Mouse (Mus musculus) neural tube, embryonic 14.5 days (tissue): ENCODE results near the gene Armh3. TPM values are rescaled to one million over a fixed set of nuclear protein-coding genes. Genes with fewer than 3 reads are reported as not detected.

Source experiments
- ATAC-seq: fragments of 200-750 bp; cut with Nextera tagmentation; 2 replicates; pipeline ENCODE4 v1.8.0; 2017; ENCODE audit warnings: low read depth, mild to moderate bottlenecking, moderate TSS enrichment, moderate library complexity
- H3K27ac ChIP-seq: fragments of 300-500 bp; sonication (generic); 2 replicates; pipeline ENCODE4 v1.5.1; 2014; ENCODE audit warnings: low read depth, mild to moderate bottlenecking, control low read depth, low read length, moderate library complexity, mixed read lengths
- H3K27me3 ChIP-seq: fragments of 300-500 bp; sonication (generic); 2 replicates; pipeline ENCODE4 v1.6.1; 2014; ENCODE audit warnings: low read length; ENCODE audit not compliant: control insufficient read depth, insufficient read depth
- H3K36me3 ChIP-seq: fragments of 300-500 bp; sonication (generic); 2 replicates; pipeline ENCODE4 v1.6.1; 2014; ENCODE audit warnings: low read length, mixed read lengths; ENCODE audit not compliant: control insufficient read depth, insufficient read depth
- H3K4me1 ChIP-seq: fragments of 300-500 bp; sonication (generic); 2 replicates; pipeline ENCODE4 v1.6.1; 2014; ENCODE audit warnings: low read length; ENCODE audit not compliant: control insufficient read depth, insufficient read depth
- H3K4me2 ChIP-seq: fragments of 300-500 bp; sonication (generic); 2 replicates; pipeline ENCODE4 v1.6.1; 2014; ENCODE audit warnings: mild to moderate bottlenecking, low read depth, low read length, control low read depth
- H3K4me3 ChIP-seq: fragments of 300-500 bp; sonication (generic); 2 replicates; pipeline ENCODE4 v1.5.1; 2014; ENCODE audit warnings: low read depth, low read length, control low read depth, mixed read lengths
- H3K9ac ChIP-seq: fragments of 300-500 bp; sonication (generic); replicated peaks from 2 replicates; pipeline ENCODE4 v1.6.1; 2014; ENCODE audit warnings: low read depth, mild to moderate bottlenecking, control low read depth, low read length, mixed read lengths
- H3K9me3 ChIP-seq: fragments of 300-500 bp; sonication (generic); 2 replicates; pipeline ENCODE4 v1.6.1; 2016; ENCODE audit warnings: low read length; ENCODE audit not compliant: control insufficient read depth
- WGBS: fragments of 180-500 bp; shearing (Covaris S2); extraction: QIAGEN DNeasy Blood & Tissue Kit; methylation state at CpG from one replicate; pipeline ENCODE4 v1.1.7; 2014; 5-methylcytosine and 5-hydroxymethylcytosine counted together
- polyA plus RNA-seq: library from polyadenylated mRNA; unstranded; fragments of >200 nt; fragmentation: Nextera tagmentation; extraction: Ambion mirVana; gene quantifications from 2 replicates; pipeline ENCODE4 v1.2.1, GENCODE M21; 2014

Gene Armh3
- polyA plus RNA-seq, 1 experiment from 2014 or later = 22.5 TPM

DNA sequence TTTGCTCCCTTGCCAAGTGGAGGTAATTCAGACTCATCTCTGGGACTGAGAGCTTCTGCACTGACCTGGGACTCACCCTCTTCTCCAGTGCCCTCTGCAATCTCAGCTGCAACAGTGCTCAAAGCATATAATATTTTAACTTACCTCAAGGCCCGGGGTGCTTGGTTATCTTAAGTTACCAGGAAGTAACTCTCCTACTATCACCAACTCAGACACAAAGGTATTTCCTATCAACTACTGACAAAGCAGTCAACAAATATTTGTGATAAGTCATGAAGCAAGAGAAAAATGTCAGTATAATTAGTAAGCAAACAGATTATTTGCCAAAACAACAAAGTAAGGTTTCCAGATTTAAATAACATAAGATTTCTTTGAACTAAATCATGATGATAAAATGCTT lies 125.0 kb downstream of the Armh3 start:
- H3K27ac ChIP-seq = no peak overlapping the region
- ATAC-seq = no peak
- no peaks in the 10 kb centered on the region for H3K9me3 ChIP-seq
- no peak overlapping the region for H3K4me3 ChIP-seq
- no peak overlapping the region for H3K4me2 ChIP-seq
- H3K36me3 ChIP-seq = no peaks in the 10 kb centered on the region
- no peak overlapping the region for H3K9ac ChIP-seq
- H3K27me3 ChIP-seq = no peaks in the 10 kb centered on the region
- 79% methylated on average over 1 of the region's 1 CpGs for WGBS
- peaks cover 9% of the 10 kb centered on the region; the same call in 1 of the 2 replicates for H3K4me1 ChIP-seq

DNA sequence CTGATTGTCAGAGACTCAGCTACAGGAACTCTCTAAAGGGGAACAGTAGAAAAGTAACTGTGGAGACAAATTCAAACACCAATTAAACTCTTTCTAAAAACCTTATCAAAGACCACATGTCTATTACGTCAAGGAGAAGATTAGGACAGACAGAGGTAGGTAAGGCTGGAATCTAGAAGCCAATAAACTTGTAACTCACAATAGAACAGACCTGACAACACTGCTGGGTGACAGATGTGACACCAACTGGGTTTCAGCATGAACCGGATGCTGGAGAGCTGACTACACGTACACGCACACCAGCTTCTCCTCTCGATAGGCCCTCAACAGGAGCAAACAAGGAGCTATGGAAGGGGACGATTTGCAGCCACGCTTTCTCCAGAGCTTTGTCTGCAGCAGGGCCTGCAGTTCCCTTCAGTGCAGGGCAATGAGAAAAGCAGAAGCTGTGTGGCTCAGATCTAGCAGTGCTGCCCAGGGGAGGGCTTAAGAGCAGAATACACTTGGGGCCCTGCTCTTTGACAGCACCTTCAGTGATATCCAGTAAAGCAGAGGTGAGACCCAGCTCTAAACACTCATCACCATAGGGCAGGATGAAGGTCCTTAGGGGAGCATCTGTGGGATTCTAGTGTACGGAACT lies 142.9 kb downstream of the Armh3 start:
- 63% methylated on average over 8 of the region's 8 CpGs for WGBS
- Histone ChIP-seq H3K9ac (no peak overlapping the region), H3K4me2 (no peak overlapping the region), H3K4me3 (no peak overlapping the region), H3K4me1 (0 out of 2 replicates have a peak, but pooled peaks cover 9% of the 10 kb centered on the region), H3K27ac (no peak overlapping the region), H3K9me3 (no peaks in the 10 kb centered on the region), H3K36me3 (no peaks in the 10 kb centered on the region), H3K27me3 (no peaks in the 10 kb centered on the region)
- ATAC-seq = no peak

DNA sequence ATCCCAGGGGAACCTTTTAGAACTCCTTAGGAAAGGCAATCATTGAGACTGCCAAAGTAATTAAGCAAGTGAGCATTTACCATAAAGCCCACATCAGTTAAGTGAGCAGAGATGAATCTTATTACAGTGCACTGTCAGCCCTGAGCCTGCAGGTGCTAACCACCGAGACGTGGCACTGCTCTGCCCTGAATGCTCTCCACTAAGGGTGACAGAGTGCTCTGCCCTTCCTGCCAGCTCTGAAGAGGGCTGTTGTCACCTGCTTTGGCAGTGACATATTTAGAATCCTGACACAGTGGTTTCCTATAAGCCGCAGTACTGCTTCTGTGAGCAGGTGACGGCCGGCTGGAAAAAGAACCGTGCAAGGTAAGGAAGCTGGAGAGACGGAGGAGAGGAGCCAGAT lies 143.8 kb downstream of the Armh3 start:
- H3K27me3 ChIP-seq = no peaks in the 10 kb centered on the region
- H3K4me1 ChIP-seq = 0 out of 2 replicates have a peak, but pooled peaks cover 9% of the 10 kb centered on the region
- H3K9me3 ChIP-seq = no peaks in the 10 kb centered on the region
- no peak for ATAC-seq
- H3K27ac ChIP-seq = peak overlapping the region; percentile 6; the same call in 1 of the 2 replicates
- 47% methylated on average over 7 of the region's 7 CpGs for WGBS
- H3K9ac ChIP-seq = no peak overlapping the region
- no peak overlapping the region for H3K4me3 ChIP-seq
- no peaks in the 10 kb centered on the region for H3K36me3 ChIP-seq
- no peak overlapping the region for H3K4me2 ChIP-seq

DNA sequence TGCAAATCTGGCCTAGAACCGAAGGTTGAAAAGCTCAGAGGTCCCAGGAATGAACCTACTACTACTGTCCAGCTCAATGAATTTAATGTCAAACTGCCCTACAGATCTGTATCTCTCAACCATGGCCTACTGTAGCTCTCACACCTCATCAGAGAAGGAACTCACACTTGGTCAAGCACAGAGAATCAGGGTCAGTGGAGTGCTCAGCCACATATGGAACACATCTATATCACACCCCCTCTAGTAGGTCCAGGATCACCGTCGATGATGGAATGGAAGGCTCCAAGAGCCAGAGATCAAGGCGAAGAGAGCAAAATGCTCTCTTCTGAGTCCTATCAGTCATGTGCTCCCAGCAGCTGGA lies 150.6 kb downstream of the Armh3 start:
- ATAC-seq = no peak
- H3K27me3 ChIP-seq = no peaks in the 10 kb centered on the region
- no peak overlapping the region for H3K9ac ChIP-seq
- no peaks in the 10 kb centered on the region for H3K9me3 ChIP-seq
- H3K4me3 ChIP-seq = no peak overlapping the region
- H3K36me3 ChIP-seq = no peaks in the 10 kb centered on the region
- no peak overlapping the region for H3K27ac ChIP-seq
- H3K4me1 ChIP-seq = no peaks in the 10 kb centered on the region; the same call in 1 of the 2 replicates
- H3K4me2 ChIP-seq = no peak overlapping the region
- 87% methylated on average over 4 of the region's 4 CpGs for WGBS

DNA sequence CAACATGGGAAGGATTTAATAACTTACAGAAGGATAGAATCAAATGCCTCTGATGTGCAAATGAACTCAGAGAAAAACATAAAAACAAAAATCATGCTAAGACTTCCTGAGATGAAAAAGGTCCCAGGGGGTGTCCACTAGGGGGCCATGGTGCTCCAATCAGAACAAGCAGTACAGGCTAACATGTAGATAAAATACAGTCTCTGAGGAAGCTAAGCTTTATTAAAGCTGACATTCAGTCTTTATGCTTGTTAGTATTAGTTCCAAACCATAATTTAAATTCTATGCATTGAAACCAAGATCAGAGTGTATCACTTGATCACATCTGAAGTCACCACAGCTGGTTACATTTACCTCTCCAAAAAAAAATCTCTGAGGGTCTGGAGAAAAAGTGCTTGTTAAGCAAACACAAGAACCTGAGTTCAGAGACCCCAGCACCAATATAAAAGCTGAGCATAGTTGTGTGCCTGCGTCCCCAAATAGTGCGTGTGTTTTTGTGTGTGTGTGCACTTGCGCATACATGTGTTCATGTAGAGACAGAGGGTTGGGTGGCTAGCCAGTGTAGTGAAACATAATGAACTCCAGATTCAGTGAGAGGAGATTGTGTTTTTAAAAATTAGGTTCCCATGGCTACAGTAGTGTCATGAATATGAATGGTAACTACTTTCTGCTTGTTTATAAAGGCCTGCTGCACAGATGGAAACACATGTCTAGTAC lies 151.1 kb downstream of the Armh3 start:
- Histone ChIP-seq H3K4me3 (no peak overlapping the region), H3K27me3 (no peaks in the 10 kb centered on the region), H3K9ac (no peak overlapping the region), H3K36me3 (no peaks in the 10 kb centered on the region), H3K9me3 (no peaks in the 10 kb centered on the region), H3K27ac (no peak overlapping the region), H3K4me1 (no peaks in the 10 kb centered on the region; the same call in 1 of the 2 replicates), H3K4me2 (no peak overlapping the region)
- WGBS = 100% methylated on average over 3 of the region's 3 CpGs
- no peak for ATAC-seq

DNA sequence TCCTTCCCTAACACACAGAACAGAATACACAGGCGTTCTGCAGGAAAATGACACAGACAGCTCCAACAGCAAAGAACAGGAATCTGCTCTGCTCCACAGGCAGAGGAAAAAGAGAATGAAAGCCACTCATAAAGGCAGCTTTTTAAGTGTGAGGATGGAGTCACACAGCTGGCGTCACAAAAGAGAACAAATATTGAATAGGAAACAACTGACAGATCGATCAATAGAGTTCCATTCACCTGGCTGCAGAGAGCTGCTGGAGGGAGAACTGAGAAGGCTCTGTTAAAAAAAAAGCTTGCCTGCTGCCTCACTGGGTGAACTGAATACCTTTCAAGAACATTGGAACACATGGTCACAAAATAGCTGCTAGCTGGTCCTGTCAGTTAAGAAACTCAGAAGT lies 154.1 kb downstream of the Armh3 start:
- no peaks in the 10 kb centered on the region; the same call in 1 of the 2 replicates for H3K4me1 ChIP-seq
- ATAC-seq = no peak
- H3K9me3 ChIP-seq = no peaks in the 10 kb centered on the region
- no peak overlapping the region for H3K4me2 ChIP-seq
- H3K27ac ChIP-seq = no peak overlapping the region
- H3K36me3 ChIP-seq = no peaks in the 10 kb centered on the region
- H3K4me3 ChIP-seq = no peak overlapping the region
- WGBS = 39% methylated on average over 3 of the region's 3 CpGs
- H3K9ac ChIP-seq = no peak overlapping the region
- no peaks in the 10 kb centered on the region for H3K27me3 ChIP-seq

DNA sequence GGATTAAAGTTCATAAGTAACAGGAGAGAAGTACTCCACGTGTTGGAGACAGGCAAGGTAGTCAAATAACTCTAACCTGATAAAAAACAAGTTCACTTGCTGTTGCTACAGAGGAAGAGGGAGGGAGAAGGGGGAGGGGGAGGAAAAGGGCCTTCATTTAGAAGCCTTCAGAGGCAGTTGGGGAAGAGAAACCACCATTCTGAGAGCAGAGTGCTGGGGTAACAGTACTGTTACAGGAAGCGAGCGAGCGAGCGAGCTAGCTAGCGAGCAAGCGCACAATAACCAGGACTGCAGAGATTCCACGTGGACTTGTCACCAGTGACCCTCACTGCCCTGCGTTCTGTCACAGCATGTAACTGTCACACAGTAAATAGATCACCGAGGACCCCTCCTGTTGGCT lies 154.9 kb downstream of the Armh3 start:
- no peaks in the 10 kb centered on the region for H3K27me3 ChIP-seq
- H3K4me3 ChIP-seq = no peak overlapping the region
- no peaks in the 10 kb centered on the region; the same call in 1 of the 2 replicates for H3K4me1 ChIP-seq
- H3K36me3 ChIP-seq = no peaks in the 10 kb centered on the region
- no peak for ATAC-seq
- H3K9ac ChIP-seq = no peak overlapping the region
- WGBS = 49% methylated on average over 10 of the region's 10 CpGs
- H3K27ac ChIP-seq = no peak overlapping the region
- H3K4me2 ChIP-seq = no peak overlapping the region
- no peaks in the 10 kb centered on the region for H3K9me3 ChIP-seq

DNA sequence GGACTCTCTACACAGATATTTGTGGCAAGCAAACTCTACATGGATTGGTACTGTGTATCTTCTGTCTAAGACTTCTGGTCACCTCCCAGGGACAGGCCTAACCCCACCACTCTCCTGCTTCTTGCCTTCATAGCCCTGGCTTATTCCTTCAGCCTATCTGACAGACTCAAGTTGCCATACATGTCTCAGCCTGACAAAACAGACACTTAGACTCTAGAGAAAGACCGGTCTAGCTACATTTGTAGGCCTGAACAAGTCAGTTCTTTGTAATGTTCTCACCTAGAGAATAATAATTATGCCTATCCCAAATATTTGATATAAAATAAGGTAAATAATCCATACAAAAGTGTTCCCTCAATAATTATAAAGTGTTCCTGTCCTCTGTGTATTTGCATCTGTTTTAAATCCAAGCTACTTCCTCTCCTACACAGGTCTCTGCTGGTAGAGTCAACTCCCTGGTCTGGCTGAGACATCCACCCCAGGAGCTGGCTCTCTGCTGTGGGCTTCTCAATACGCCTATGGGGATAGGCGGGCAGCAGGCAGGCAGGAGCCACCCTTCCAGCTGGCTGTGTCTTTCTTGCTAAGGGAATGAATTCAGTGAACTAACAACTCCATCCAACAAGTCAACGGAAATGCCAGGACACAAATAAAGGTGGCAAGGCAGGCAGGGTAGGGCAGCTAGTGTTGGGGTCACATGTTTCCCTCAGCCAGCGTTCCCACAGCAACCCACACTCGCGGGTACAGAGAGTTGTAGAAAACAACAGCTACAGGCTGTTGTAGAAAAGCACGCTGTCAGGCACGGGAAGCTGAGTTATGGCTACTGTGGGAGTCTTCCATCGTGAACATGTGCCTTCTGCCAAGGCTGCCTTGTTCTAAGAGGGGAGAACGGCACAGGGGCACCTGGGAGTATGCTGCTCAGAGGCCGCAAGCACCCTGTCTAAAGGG lies 161.0 kb downstream of the Armh3 start:
- H3K4me3 ChIP-seq = no peak overlapping the region
- 38% methylated on average over 12 of the region's 12 CpGs for WGBS
- peak; percentile 51; the same call in 1 of the 2 replicates for ATAC-seq
- H3K4me2 ChIP-seq = no peak overlapping the region
- no peaks in the 10 kb centered on the region for H3K36me3 ChIP-seq
- no peaks in the 10 kb centered on the region for H3K27me3 ChIP-seq
- no peaks in the 10 kb centered on the region; the same call in 1 of the 2 replicates for H3K4me1 ChIP-seq
- H3K27ac ChIP-seq = no peak overlapping the region
- no peaks in the 10 kb centered on the region for H3K9me3 ChIP-seq
- no peak overlapping the region for H3K9ac ChIP-seq
